25 mouse cellular contexts compared by ENCODE assay signal in the genomic region with DNA sequence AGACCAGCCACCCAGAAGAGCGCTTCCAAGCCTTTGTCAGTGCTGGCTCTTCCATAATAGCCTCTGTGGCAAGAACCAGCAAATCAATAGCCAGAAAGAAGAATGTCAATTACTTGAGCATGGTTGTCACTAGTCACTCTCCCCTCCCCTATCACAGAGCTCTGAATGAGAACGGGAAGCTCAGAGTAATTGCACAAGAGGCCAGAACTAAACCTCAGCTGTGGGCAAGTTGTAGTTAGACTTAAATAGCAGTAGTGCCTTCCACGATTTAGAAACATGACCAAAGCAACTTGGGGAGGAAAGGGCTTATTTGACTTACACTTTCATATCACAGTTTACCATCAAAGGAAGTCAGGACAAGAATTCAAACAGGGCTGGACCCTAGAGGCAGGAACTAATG. TPM values are rescaled to one million over a fixed set of nuclear protein-coding genes. Genes with fewer than 3 reads are reported as not detected.
DNase-seq lines count a peak whose midpoint lies in the region; ATAC-seq lines count a peak whose summit lies in the region.
"Had no signal": no experiment of that assay in that cellular context is flagged by ENCODE, and none has a peak within 500 bp of the region (broad histone marks: within the 10 kb centered on the region; RNA-seq: fewer than 3 reads in every experiment).

No protein-coding gene starts in this region.

- H3K36me3 ChIP-seq in midbrain, embryonic 11.5 days (ENCODE audit: control insufficient read depth, insufficient read depth, low read length) = no peaks in the 10 kb centered on the region
- no peaks in the 10 kb centered on the region for H3K36me3 ChIP-seq in midbrain, embryonic 10.5 days
- H3K36me3 ChIP-seq: forebrain, embryonic 10.5 days; heart, embryonic 12.5 days; heart, embryonic 15.5 days; hindbrain, embryonic 12.5 days had no signal

- no peak for ATAC-seq in midbrain, embryonic 11.5 days (ENCODE audit: low FRiP score)
- ATAC-seq in common myeloid progenitor, adult 5-6 weeks (replicated peaks; ENCODE audit: low read depth, poor library complexity, severe bottlenecking) = peak; percentile 65
- ATAC-seq in monocyte, adult 5-6 weeks (replicated peaks; ENCODE audit: insufficient number of reproducible peaks, low FRiP score, low TSS enrichment, poor library complexity, severe bottlenecking) = peak; percentile 60
- ATAC-seq: forebrain, embryonic 13.5 days; inflammation-experienced regulatory T-cells, adult 6 months; Patski had no signal

- peak; percentile 79 for DNase-seq in midbrain, embryonic 11.5 days (ENCODE audit: low spot score, missing footprints)
- DNase-seq in midbrain, embryonic 10.5 days (ENCODE audit: low spot score) = no peak
- DNase-seq in induced T-regulatory cell, adult 2 months (ENCODE audit: low read depth) = peak; percentile 28
- no peak for DNase-seq in adrenal gland, adult 18-20 months (ENCODE audit: low spot score in 2 of 2)
- no peak for DNase-seq in kidney, postnatal 14 days
- DNase-seq in adrenal gland, postnatal 25 days = no peak
- DNase-seq: adrenal gland, adult 2 months; adrenal gland, postnatal 14 days; cerebellum, adult 11-12 months; cerebellum, adult 8-10 months; cerebellum, postnatal 10 days; cerebellum, postnatal 36 days; gastrocnemius, postnatal 14 days; heart, adult 18-20 months; heart, postnatal 10 days; heart, postnatal 36 days had no signal

- H3K4me3 ChIP-seq in midbrain, embryonic 11.5 days (ENCODE audit: low read depth, low read length) = no peak overlapping the region
- no peak overlapping the region for H3K4me3 ChIP-seq in midbrain, embryonic 10.5 days
- H3K4me3 ChIP-seq: forebrain, embryonic 10.5 days; forebrain, embryonic 13.5 days; heart, embryonic 12.5 days; heart, embryonic 15.5 days; hindbrain, embryonic 12.5 days had no signal

- H3K4me2 ChIP-seq in midbrain, embryonic 11.5 days = no peak overlapping the region
- H3K4me2 ChIP-seq: forebrain, embryonic 13.5 days; heart, embryonic 12.5 days; heart, embryonic 15.5 days; hindbrain, embryonic 12.5 days had no signal

- no peak overlapping the region; the same call in 1 of the 2 replicates for H3K9ac ChIP-seq in midbrain, embryonic 11.5 days (ENCODE audit: low read length)
- H3K9ac ChIP-seq: forebrain, embryonic 13.5 days; heart, embryonic 12.5 days; heart, embryonic 15.5 days; hindbrain, embryonic 12.5 days had no signal

- H3K27ac ChIP-seq in midbrain, embryonic 11.5 days (ENCODE audit: low read depth, low read length) = no peak overlapping the region
- no peak overlapping the region for H3K27ac ChIP-seq in midbrain, embryonic 10.5 days (replicated peaks)
- H3K27ac ChIP-seq: forebrain, embryonic 10.5 days; forebrain, embryonic 13.5 days; heart, embryonic 15.5 days; hindbrain, embryonic 12.5 days had no signal

- H3K27me3 ChIP-seq in midbrain, embryonic 11.5 days (ENCODE audit: control insufficient read depth, insufficient read depth, low read length) = no peaks in the 10 kb centered on the region
- H3K27me3 ChIP-seq in midbrain, embryonic 10.5 days (ENCODE audit: low read depth, poor library complexity, severe bottlenecking) = peaks cover 15% of the 10 kb centered on the region
- H3K27me3 ChIP-seq: forebrain, embryonic 13.5 days; heart, embryonic 15.5 days; Patski had no signal

- 39% methylated on average over 3 of the region's 3 CpGs for WGBS in midbrain, embryonic 11.5 days
- WGBS in midbrain, embryonic 10.5 days = 40% methylated on average over 3 of the region's 3 CpGs

- H3K4me1 ChIP-seq in midbrain, embryonic 11.5 days (ENCODE audit: control insufficient read depth, insufficient read depth, low read length) = no peaks in the 10 kb centered on the region; the same call in 1 of the 2 replicates
- peaks cover 22% of the 10 kb centered on the region for H3K4me1 ChIP-seq in midbrain, embryonic 10.5 days

- no peaks in the 10 kb centered on the region for H3K9me3 ChIP-seq in midbrain, embryonic 11.5 days (ENCODE audit: control insufficient read depth, low read length)
- no peaks in the 10 kb centered on the region for H3K9me3 ChIP-seq in midbrain, embryonic 10.5 days (replicated peaks)
- H3K9me3 ChIP-seq: forebrain, embryonic 10.5 days; forebrain, embryonic 13.5 days; heart, embryonic 12.5 days; heart, embryonic 15.5 days; hindbrain, embryonic 12.5 days had no signal

RNA-seq across cellular contexts. Expression of gene Sv2b, which starts 56.4 kb away (rescaled TPM):
- polyA plus RNA-seq in midbrain, embryonic 11.5 days (2014; fragmentation: Nextera tagmentation; extraction: Ambion mirVana) = 1.8 and 2.3 TPM in 2 replicates
- 1.6 and 2.4 TPM in 2 replicates for polyA plus RNA-seq in midbrain, embryonic 10.5 days (2016; fragmentation: Nextera tagmentation; extraction: Ambion mirVana)
- not detected in 2 replicates for total RNA-seq in common myeloid progenitor, adult 5-6 weeks (2017)
- total RNA-seq in monocyte, adult 5-6 weeks (2017) = 0.10 to 1.1 TPM in 2 of 3 replicates, not detected in the other
- total RNA-seq in adrenal gland, adult 18-20 months (2021) = under 1 TPM; 0.07 to 0.10 TPM
- total RNA-seq in adrenal gland, postnatal 25 days (2021) = 0.19 and 0.30 TPM in 2 replicates
- polyA plus RNA-seq: inflammation-experienced regulatory T-cells, adult 6 months had no signal

Comparison
In these comparisons a context has a peak if more than half of its experiments do, and no peak if none do; other contexts are left out.
1. DNase-seq: peak in midbrain, embryonic 11.5 days (single experiment) and induced T-regulatory cell, adult 2 months (single experiment); none in midbrain, embryonic 10.5 days (single experiment), adrenal gland, adult 18-20 months (0 of 2), kidney, postnatal 14 days (single experiment) and adrenal gland, postnatal 25 days (single experiment).